Mouse (Mus musculus) liver, adult 2 months (tissue): ENCODE data around the gene Klc2. TPM values are rescaled to one million over a fixed set of nuclear protein-coding genes. Genes with fewer than 3 reads are reported as not detected.

ENCODE experiments used
- DNase-seq: peaks from one replicate; pipeline ENCODE4 v3.0.0-alpha.2; 2011; ENCODE audit warnings: low read depth, low spot score; ENCODE audit errors: extremely low read depth
- H3K27ac ChIP-seq: fragments of 200-500 bp; replicated peaks from 2 replicates; pipeline ENCODE4 v1.5.1; 2012; ENCODE audit warnings: low read depth, mild to moderate bottlenecking, control low read depth, inconsistent platforms, low read length; ENCODE audit not compliant: insufficient read depth
- H3K27me3 ChIP-seq: fragments of 200-500 bp; 2 replicates; pipeline ENCODE4 v1.6.1; 2012; ENCODE audit warnings: mild to moderate bottlenecking, moderate library complexity, low read length, inconsistent platforms; ENCODE audit not compliant: control insufficient read depth, insufficient read depth
- H3K36me3 ChIP-seq: fragments of 200-500 bp; 2 replicates; pipeline ENCODE4 v1.6.1; 2012; ENCODE audit warnings: low read length, inconsistent platforms; ENCODE audit not compliant: control insufficient read depth, insufficient read depth
- H3K4me1 ChIP-seq: fragments of 200-500 bp; 2 replicates; pipeline ENCODE4 v1.6.1; 2011; ENCODE audit warnings: low read length; ENCODE audit not compliant: control insufficient read depth, insufficient read depth
- H3K4me3 ChIP-seq: fragments of 200-500 bp; 2 replicates; pipeline ENCODE4 v1.5.1; 2011; ENCODE audit warnings: low read depth, mild to moderate bottlenecking, control low read depth, low read length, moderate library complexity; ENCODE audit not compliant: insufficient read depth
- H3K79me2 ChIP-seq: fragments of 200-500 bp; 2 replicates; pipeline ENCODE4 v1.6.1; 2012; ENCODE audit warnings: inconsistent platforms, mild to moderate bottlenecking, low read length, moderate library complexity; ENCODE audit not compliant: control insufficient read depth, insufficient read depth
- H3K9ac ChIP-seq: fragments of 200-500 bp; 2 replicates; pipeline ENCODE4 v1.6.1; 2012; ENCODE audit warnings: low read depth, mild to moderate bottlenecking, control low read depth, inconsistent platforms, low read length
- CTCF ChIP-seq: fragments of 200-500 bp; IDR thresholded peaks from 2 replicates; pipeline ENCODE4 v1.5.1; 2011; ENCODE audit warnings: low read depth, low read length, control low read depth
- POLR2A ChIP-seq: fragments of 200-500 bp; IDR thresholded peaks from 2 replicates; pipeline ENCODE4 v1.6.1; 2011; ENCODE audit warnings: low read length, control low read depth; ENCODE audit not compliant: insufficient read depth; ENCODE audit errors: extremely low read depth
- WGBS: fragments of 180-500 bp; shearing (Covaris S2); methylation state at CpG from one replicate; pipeline ENCODE4 v1.1.7; 2018; 5-methylcytosine and 5-hydroxymethylcytosine counted together
- polyA plus RNA-seq: library from polyadenylated mRNA; depleted of rRNA; stranded (reverse); fragments of >200 nt; gene quantifications from 2 replicates; pipeline ENCODE4 v1.2.3, GENCODE M21; 2012; rRNA removed
- total RNA-seq: library from RNA; depleted of rRNA; stranded (reverse); fragments of >200 nt; gene quantifications from 2 replicates; pipeline ENCODE4 v1.2.3, GENCODE M21; 2014; rRNA removed

Klc2 gene
- total RNA-seq (2.4 and 4.6 TPM in 2 replicates), polyA plus RNA-seq (8.7 and 12.3 TPM in 2 replicates)

GRCm38 (mm10) chr19:5118384-5118698, at the start of gene Klc2:
TSS of gene Klc2 (minus strand) at chr19:5118560.
- no peaks in the 10 kb centered on the region for H3K36me3 ChIP-seq
- WGBS: 4% methylated on average over 18 of the region's 18 CpGs
- H3K79me2 ChIP-seq: no peaks in the 10 kb centered on the region
- H3K4me3 ChIP-seq: peak within 1 kb of the TSS; percentile 76
- DNase-seq: no peak
- H3K27ac ChIP-seq: peak within 1 kb of the TSS; percentile 10; the same call in 1 of the 2 replicates
- no peaks in the 10 kb centered on the region for H3K27me3 ChIP-seq
- H3K4me1 ChIP-seq: 0 out of 2 replicates have a peak, but pooled peaks cover 2% of the 10 kb centered on the region
- H3K9ac ChIP-seq: peak within 1 kb of the TSS; percentile 76
- TF ChIP-seq POLR2A (no peak), CTCF (no peak)

- no peak overlapping the region for H3K4me3 ChIP-seq
- no peaks in the 10 kb centered on the region for H3K4me1 ChIP-seq
- no peak overlapping the region for H3K27ac ChIP-seq
- no peaks in the 10 kb centered on the region for H3K79me2 ChIP-seq
- no peaks in the 10 kb centered on the region for H3K36me3 ChIP-seq
- no peak overlapping the region for H3K9ac ChIP-seq
- no peak for DNase-seq
- H3K27me3 ChIP-seq: no peaks in the 10 kb centered on the region
- TF ChIP-seq CTCF (no peak), POLR2A (no peak)
- 92% methylated on average over 4 of the region's 4 CpGs for WGBS
Measured at GRCm38 (mm10) chr19:5167477-5167876, 49.1 kb upstream of the Klc2 start.

GRCm38 (mm10) chr19:5164380-5164779, 46.0 kb upstream of the Klc2 start:
- H3K4me1 ChIP-seq: no peaks in the 10 kb centered on the region
- H3K9ac ChIP-seq: no peak overlapping the region
- H3K27ac ChIP-seq: no peak overlapping the region
- no peaks in the 10 kb centered on the region for H3K79me2 ChIP-seq
- no peaks in the 10 kb centered on the region for H3K27me3 ChIP-seq
- TF ChIP-seq POLR2A: no peak
- TF ChIP-seq CTCF: peak; percentile 53
- no peak for DNase-seq
- WGBS: 79% methylated on average over 2 of the region's 2 CpGs
- no peak overlapping the region for H3K4me3 ChIP-seq
- no peaks in the 10 kb centered on the region for H3K36me3 ChIP-seq

GRCm38 (mm10) chr19:5161913-5162312, 43.6 kb upstream of the Klc2 start:
- WGBS: 92% methylated on average over 3 of the region's 3 CpGs
- TF ChIP-seq CTCF (no peak), POLR2A (no peak)

GRCm38 (mm10) chr19:5152261-5152660, 33.9 kb upstream of the Klc2 start:
- Histone ChIP-seq H3K79me2 (no peaks in the 10 kb centered on the region), H3K27me3 (no peaks in the 10 kb centered on the region), H3K27ac (no peak overlapping the region), H3K9ac (no peak overlapping the region), H3K4me1 (no peaks in the 10 kb centered on the region), H3K36me3 (no peaks in the 10 kb centered on the region), H3K4me3 (no peak overlapping the region)
- no peak for TF ChIP-seq CTCF
- TF ChIP-seq POLR2A: no peak
- WGBS: 93% methylated on average over 6 of the region's 6 CpGs
- DNase-seq: no peak

More at GRCm38 (mm10) chr19:5161913-5162312, 43.6 kb upstream of the Klc2 start:
- Histone ChIP-seq H3K9ac (no peak overlapping the region), H3K27ac (no peak overlapping the region), H3K36me3 (no peaks in the 10 kb centered on the region), H3K79me2 (no peaks in the 10 kb centered on the region), H3K27me3 (no peaks in the 10 kb centered on the region), H3K4me1 (no peaks in the 10 kb centered on the region), H3K4me3 (no peak overlapping the region)
- DNase-seq: no peak

GRCm38 (mm10) chr19:5151741-5152140, 33.4 kb upstream of the Klc2 start:
- no peak for DNase-seq
- no peaks in the 10 kb centered on the region for H3K27me3 ChIP-seq
- no peak overlapping the region for H3K27ac ChIP-seq
- H3K36me3 ChIP-seq: no peaks in the 10 kb centered on the region
- no peak overlapping the region for H3K4me3 ChIP-seq
- TF ChIP-seq CTCF (no peak), POLR2A (no peak)
- H3K9ac ChIP-seq: no peak overlapping the region
- no peaks in the 10 kb centered on the region for H3K79me2 ChIP-seq
- H3K4me1 ChIP-seq: no peaks in the 10 kb centered on the region
- 86% methylated on average over 5 of the region's 5 CpGs for WGBS
